Mouse (Mus musculus) thymus, adult 2 months (tissue): ENCODE data around the gene Cers5.

Experiments
- CTCF ChIP-seq: fragments of 200-500 bp; IDR thresholded peaks from 2 replicates; pipeline ENCODE4 v1.5.1; 2012; ENCODE audit warnings: mild to moderate bottlenecking, control low read depth, low read length, moderate library complexity, borderline replicate concordance; ENCODE audit not compliant: control insufficient read depth, poor library complexity, insufficient read depth; ENCODE audit errors: extremely low read depth
- POLR2A ChIP-seq: fragments of 200-500 bp; IDR thresholded peaks from 2 replicates; pipeline ENCODE4 v1.6.1; 2012; ENCODE audit warnings: mild to moderate bottlenecking, low read length, control low read depth, moderate library complexity; ENCODE audit not compliant: control insufficient read depth, poor library complexity, insufficient read depth; ENCODE audit errors: extremely low read depth

DNA sequence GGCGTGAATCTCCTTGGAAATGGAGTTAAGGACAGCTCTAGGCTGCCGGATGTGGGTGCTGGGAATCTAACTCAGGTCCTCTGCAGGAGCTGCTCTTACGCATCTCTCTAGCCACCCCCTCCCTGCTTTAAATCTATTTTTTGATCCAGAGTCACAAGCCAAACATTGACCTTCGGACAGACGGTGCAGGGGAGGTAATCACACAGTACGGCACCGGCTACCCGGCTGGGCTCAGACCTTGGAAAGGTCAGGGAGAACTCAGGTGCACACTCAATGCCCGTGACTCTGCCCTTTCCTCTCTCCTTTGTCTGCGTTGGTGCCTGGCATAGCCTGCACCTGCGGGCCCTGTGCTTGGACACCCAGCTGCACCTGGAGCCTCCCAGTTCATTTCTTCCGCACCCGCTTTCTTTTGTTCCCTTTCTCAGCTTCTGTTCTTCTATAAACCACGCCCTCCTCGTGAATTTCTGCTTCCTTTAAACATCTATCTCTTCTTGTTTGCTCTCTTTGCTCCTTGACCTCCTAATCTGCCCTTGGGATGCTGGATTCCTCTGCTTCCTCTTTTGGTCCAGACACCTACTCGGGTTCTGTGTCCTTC, 19.6 kb upstream of the Cers5 start:
- no peak for TF ChIP-seq CTCF
- TF ChIP-seq POLR2A, result no peak
